Mouse (Mus musculus) c-Kit-positive CD71-negative TER-119-negative erythroid progenitor cells, embryonic 14.5 days (primary cell): ENCODE measurements at regions not wholly inside any gene's neighbourhood (a gene's known extent, or its start where the extent isn't known, plus 50 kb on each side); places are given as distances from the start of the nearest gene placed in this dataset.
A peak's percentile ranks its signal among the peaks of the same experiment; 100 is the strongest.

ENCODE experiments used
- DNase-seq: peaks from one replicate; pipeline ENCODE4 v3.0.0-alpha.2; 2013; ENCODE audit warnings: low read depth

- DNase-seq = no peak
Observed at GRCm38 (mm10) chr15:59169831-59170230, 280.7 kb downstream of the Gm49356 start.

DNA sequence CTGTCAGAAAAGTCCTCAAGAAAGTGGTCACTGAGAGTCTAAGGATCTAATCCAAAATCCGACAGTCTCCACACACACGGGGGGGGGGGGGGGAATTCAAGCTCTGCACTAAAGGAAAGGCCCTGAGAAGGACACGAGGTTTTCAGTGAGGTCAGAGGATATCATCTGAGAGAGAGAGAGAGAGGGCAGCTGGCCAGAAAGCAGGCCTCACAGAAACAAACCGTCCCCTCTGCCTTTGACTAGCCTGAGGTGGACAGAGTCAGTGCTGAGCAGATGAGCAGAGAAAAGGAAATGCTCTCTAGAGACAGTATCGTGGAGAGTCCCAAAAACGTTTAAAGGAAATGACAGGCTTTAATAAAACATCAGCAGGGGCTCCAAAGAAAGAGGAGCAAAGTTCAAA, 282.0 kb downstream of the Gm49356 start:
- no peak for DNase-seq

DNA sequence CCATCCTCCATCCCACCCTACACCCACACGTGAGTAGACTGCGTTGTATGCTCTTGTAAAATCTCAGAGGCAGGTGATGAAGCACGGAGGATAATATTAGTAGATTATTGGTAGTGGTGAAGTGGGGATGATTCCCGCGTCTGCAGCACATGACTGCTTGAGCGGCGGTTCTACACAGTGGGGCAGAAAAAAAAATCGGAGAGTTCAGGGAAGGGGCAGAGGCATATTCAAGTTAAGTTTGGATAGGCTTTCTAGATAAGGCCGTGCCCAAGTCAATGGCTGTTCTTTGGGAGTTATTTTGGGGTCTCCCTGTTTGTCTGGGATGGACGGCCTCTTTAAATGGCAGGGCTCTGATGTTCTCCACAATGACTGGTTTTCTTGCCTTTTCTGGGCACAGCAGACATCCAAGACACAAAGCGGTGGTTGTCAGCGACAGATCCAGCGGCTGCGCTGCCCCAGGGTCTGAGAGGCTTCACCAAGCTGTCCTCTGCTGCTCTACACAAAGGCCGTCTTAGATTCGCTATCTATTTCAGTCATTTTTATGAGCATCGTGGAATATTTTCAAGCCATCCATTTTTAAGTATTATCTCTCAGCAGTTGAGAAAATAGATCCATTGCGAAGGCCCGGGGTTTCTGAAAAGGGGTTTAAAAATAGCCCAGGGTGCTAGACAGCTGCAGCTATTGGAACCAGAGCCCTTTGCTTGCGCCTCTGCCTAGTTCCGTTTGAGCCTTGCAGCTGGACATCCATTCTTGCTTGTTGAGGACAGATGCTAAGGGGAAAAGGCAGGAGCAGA, 284.6 kb downstream of the Gm49356 start:
- DNase-seq = no peak

DNA sequence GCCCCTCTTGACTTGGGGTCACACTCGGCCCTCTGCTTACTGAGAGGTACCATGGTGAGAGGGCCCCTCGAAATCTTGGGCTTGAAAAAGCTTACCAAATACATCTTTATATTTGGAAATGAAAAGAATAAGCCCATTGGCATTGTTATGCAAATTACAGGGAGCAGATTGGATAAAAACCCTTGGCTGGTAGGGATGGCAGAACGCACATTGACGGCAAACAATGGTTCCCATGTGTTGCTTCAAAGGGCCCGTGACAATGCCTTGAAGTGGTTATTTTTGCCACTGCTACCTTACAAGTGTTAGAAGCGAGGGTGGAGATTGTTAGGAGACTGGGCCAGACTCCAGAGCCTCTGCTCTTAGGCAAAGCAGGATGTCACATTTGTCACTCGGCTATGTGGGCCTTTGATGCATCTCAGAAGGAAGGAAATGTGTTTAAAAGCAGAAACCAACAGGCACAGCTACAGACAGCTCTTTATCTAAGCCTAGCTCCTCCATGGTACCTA, 285.2 kb downstream of the Gm49356 start:
- DNase-seq = no peak

DNA sequence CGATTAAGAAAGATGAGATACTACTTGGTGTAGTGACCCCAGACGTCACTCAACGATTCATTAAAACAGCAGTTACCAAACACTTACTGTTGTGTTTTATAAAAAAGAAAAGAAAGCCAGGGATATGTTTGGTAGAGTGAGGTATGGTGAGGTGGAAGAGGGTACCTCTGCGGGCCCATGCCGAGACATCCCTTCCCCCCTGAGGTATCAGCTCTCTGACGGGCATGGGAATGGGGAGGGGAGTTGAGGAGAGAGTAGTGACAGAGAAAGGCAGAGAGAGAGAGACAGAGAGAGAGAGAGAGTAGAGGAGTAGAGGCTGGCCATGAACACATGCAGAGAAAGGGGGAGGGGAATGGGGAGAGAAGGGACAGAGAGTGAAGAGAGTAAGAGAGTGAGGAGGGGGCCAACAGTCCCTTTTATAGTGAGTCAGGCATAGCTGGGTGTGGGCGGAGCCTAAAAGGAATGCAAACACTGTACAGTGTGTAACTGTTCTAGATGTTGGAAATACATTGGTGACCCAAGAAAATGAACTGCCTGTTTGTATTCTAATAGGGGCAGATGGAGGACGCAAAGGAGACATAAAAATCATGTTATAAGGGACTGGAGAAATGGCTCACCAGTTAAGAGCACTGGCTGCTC, 285.9 kb downstream of the Gm49356 start:
- no peak for DNase-seq

GRCm38 (mm10) chr15:59180076-59180475, 291.0 kb downstream of the Gm49356 start:
- no peak for DNase-seq

GRCm38 (mm10) chr15:59184461-59184860, 295.4 kb downstream of the Gm49356 start:
- no peak for DNase-seq

GRCm38 (mm10) chr15:59187566-59187965, 298.5 kb downstream of the Gm49356 start:
- DNase-seq = no peak

DNA sequence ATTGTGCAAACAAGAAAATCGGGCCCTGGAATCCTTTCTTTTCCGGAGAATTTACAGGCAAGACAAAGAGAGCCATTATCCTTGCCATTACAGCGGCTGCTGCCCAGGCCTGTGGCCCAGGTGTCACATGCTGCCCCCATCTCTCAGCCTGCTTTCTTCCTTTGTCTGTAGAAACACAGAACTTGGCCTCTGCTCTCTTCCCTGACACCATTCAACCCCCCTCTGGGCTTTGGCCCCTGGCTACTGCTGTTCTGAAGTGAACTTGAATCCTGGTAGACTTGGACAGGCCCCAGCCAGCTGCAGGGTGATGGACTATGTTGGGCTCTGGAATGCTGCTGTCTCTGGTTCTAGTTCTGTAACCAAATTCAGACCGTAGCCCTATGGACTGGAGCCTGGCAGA, 299.3 kb downstream of the Gm49356 start:
- no peak for DNase-seq

DNA sequence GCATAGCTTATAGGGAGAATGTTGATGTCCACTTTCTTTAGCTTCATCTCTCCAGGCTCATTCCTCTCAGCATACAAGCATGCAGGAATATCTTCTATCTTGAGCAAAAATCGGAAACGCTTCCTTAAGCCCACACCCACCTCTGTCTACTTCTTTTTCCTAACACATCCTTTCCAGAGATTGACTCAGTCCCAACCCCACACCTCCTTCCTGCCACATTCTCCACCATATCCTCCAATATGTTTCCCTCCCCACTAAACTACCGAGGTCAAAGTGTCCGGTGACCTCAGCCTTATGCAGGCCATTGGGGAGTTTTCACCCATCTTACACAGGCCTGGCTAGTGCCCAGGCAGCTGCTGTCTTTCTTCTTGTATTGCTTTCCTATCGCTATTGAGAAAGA, 301.4 kb downstream of the Gm49356 start:
- no peak for DNase-seq

- DNase-seq = no peak
Observed at GRCm38 (mm10) chr15:59194421-59194820, 305.3 kb downstream of the Gm49356 start.

DNA sequence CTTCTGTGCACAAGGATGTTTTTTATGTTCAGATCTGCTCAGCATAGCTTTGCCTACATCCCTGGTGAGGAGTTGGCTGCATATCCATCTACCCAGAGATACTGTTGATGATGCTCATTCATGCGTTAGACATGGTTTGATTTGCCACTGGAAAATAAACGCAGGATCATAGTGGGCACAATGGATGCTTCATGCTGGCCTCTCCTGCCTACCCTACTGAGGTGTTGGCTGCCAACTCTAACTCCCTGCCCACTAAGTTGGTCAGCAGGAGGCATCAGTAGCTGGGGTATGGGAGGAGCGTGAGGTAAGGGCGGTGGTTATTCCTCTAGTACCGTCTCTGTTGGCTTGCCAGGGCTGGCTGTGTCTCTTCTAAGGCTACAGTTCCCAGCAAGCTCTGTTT, 307.3 kb downstream of the Gm49356 start:
- no peak for DNase-seq

DNA sequence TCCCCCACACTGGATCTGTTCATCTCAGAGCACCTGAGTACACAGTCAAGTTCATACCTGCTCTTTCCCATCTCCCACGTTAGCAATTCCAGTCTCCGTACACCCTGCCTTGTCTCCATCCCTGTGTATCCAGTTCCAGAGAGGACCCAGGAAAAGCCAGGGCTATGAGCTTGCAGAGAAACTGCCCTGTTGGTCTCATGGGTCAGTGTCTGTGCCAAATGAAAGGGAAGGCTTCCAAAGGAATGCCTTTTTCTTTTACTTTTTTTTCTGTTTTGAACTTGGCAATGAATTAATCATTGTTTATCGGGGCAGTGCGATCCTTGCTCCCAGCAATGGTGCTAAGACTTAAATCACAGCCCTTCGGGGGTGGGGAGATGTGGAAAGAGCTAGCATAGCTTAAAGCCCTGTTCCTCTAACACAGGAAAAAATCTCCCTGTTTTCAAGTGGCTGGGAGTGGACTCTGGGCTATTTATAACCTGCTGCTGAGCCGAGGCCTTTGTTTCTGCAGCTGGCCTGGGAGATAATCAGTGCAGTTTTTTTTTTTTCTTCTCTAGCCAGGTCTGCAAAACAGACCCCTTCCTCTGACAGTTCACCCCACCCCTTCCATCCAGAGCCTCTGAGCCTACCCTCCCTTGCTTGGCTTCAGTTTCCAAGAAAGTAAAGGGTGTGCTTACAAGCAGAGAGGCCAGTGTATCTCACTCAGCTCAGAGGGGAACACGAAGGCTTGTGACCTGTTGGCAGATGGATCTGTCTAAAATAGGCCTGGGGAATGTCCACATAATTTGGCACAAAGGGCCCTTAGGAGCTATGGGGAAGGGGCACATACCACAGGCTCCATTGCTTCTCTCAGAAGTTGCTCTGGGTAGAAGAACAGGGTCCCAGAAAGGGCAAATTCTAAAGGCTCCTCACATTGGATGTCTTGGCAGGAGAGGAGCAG, 308.6 kb downstream of the Gm49356 start:
- DNase-seq = no peak

DNA sequence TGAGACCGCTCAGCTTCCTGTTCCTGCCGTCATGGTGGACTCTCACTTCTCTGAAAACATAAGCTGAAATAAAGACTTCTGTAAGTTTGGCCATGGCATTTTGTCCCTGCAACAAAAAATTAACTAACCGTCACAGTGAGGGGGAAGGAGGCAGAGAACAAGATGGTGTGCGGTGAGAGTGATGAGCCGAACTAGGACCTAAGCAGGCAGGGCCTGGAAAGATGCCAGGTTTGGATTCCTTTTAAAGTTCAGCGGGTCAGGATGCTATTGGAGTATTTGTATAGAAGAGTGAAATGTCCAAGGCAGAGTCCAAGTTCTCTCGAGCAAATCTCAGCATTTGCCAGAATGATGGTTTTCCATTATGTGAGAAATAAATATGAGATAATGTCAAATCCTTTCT, 312.3 kb downstream of the Gm49356 start:
- DNase-seq = no peak

DNA sequence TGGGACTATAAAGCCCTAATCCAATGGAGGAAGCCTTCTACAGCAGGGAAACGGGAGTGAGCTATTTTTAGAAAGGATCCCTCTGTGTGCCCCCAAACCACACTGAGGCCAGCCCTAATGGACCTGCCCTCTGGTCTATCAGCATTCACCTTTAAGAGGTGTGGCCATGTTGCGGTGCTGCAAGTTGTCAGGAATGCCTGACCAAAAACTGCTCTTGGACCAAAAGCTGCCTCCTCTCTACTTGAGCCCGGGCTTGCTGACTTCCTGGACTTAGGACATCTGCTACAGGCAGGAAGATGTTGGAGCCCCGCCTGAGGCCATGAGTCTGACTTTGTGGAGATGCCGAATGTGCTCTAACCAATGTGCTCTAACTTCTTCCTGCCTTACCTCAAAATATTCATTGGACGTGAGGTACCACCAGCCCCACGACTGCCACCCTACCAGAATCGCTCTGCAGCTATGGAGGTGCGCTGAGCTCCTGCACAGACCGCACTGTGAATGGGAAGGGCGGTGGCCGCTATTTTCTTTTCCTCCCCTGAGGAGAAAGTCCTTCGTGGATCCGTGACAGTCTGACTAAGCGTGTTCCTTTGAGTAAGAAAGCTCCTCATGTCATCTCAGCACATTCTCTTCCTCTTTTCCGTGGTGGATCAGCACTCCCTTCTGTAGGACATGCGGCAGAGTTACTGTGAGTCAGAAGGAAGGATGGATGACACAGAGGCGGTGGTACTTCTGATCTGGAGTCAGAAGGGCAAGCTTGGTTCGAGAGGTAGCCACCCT, 313.0 kb downstream of the Gm49356 start:
- peak; percentile 5 for DNase-seq

- DNase-seq = no peak
Observed at GRCm38 (mm10) chr15:59203097-59203849, 314.2 kb downstream of the Gm49356 start.

GRCm38 (mm10) chr15:59203850-59204625, 314.9 kb downstream of the Gm49356 start:
- DNase-seq = peak; percentile 25

GRCm38 (mm10) chr15:59205091-59205490, 316.0 kb downstream of the Gm49356 start:
- no peak for DNase-seq

DNA sequence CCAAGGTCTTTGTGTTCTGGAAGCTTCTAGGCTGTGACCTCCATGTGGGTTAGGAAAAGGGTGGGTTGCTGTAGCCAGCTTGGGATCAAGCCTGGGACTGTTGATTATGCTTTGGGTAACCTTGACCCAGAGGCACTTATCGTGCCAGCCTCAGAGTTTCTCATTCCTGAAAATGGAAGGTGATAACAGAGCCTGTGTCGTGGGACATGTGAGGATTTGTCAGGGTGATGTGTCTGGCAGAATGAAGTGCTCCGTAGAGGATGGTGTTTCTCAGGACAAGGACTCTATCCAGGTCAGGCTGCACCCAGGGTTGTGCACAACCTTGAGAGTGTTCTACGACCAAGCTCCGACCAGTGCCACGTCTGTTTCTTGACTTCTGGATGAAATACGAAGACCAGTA, 316.4 kb downstream of the Gm49356 start:
- no peak for DNase-seq

DNA sequence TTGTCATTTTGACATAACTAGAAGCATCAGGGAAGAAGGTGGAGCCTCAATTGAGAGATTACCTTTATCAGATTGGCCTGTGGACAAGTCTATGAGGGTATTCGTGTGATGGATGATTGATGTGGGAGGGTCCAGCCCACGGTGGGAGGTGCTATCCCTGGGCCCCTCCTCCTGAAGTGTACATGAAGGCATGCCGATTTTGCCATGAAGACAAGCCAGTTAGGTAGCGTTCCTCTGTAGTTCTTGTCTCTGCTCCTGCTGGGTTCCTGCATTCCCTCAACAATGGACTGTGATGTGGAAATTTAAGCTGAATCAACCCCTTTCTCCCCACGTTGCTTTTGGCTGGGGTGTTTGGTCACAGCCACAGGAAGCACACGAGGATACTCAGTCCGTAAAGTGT, 317.5 kb downstream of the Gm49356 start:
- DNase-seq = no peak
